Mouse (Mus musculus): Measurements from ENCODE around the gene Pik3c2b. TPM values are rescaled to one million over a fixed set of nuclear protein-coding genes. Genes with fewer than 3 reads are reported as not detected.

Pik3c2b gene
- total RNA-seq, 2 experiments from 2014 or later, result 13.2 to 17.7 TPM

GRCm38 (mm10) chr1:133132388-133133326 is 87.2 kb downstream of the Pik3c2b start:
- intact Hi-C loops (cut with DNase I), result loop anchor here (5.0 kb wide), 1 partner anchor 480 kb away; the partner anchor contains the start of gene Snrpe
- DNase-seq (ENCODE audit: extremely low spot score in 1 of 2, low spot score in 2 of 2), result no peak
- no peak for TF ChIP-seq CTCF (IDR thresholded peaks at IDR 0.05)
- Histone ChIP-seq H3K4me3 (peak overlapping the region; percentile 75), H3K27ac (peak overlapping the region; percentile 94)

- H3K4me3 ChIP-seq, result peak overlapping the region; percentile 75
- no peak for DNase-seq (ENCODE audit: extremely low spot score in 1 of 2, low spot score in 2 of 2)
- TF ChIP-seq CTCF (IDR thresholded peaks at IDR 0.05), result no peak
- H3K27ac ChIP-seq, result peak overlapping the region; percentile 72; the same call in 1 of the 2 replicates
- intact Hi-C loops (cut with DNase I), result loop anchor here (5.0 kb wide), 1 partner anchor 479 kb away; the partner anchor contains the start of gene Snrpe
Observed at GRCm38 (mm10) chr1:133133425-133133824, 88.0 kb downstream of the Pik3c2b start.

- DNase-seq (ENCODE audit: extremely low spot score in 1 of 2, low spot score in 2 of 2), result no peak
- TF ChIP-seq CTCF (IDR thresholded peaks at IDR 0.05), result no peak
- intact Hi-C loops (cut with DNase I), result loop anchor here (5.0 kb wide), 1 partner anchor 478 kb away; the partner anchor contains the start of gene Snrpe
- H3K4me3 ChIP-seq, result peak overlapping the region; percentile 75
- 0 out of 2 replicates have a peak overlapping the region, but pooled peaks have one; percentile 21 for H3K27ac ChIP-seq
Observed at GRCm38 (mm10) chr1:133134071-133134470, 88.6 kb downstream of the Pik3c2b start.

GRCm38 (mm10) chr1:133134881-133135280 is 89.4 kb downstream of the Pik3c2b start:
- intact Hi-C loops (cut with DNase I), result loop anchor here (5.0 kb wide), 1 partner anchor 477 kb away; the partner anchor contains the start of gene Snrpe
- TF ChIP-seq CTCF (IDR thresholded peaks at IDR 0.05), result no peak
- Histone ChIP-seq H3K27ac (no peak overlapping the region), H3K4me3 (peak overlapping the region; percentile 75)
- DNase-seq (ENCODE audit: extremely low spot score in 1 of 2, low spot score in 2 of 2), result no peak

GRCm38 (mm10) chr1:133135808-133136207 is 90.3 kb downstream of the Pik3c2b start:
- Histone ChIP-seq H3K27ac (no peak overlapping the region), H3K4me3 (peak overlapping the region; percentile 75)
- DNase-seq (ENCODE audit: extremely low spot score in 1 of 2, low spot score in 2 of 2), result no peak
- TF ChIP-seq CTCF (IDR thresholded peaks at IDR 0.05), result no peak
- intact Hi-C loops (cut with DNase I), result no loop called here

- DNase-seq (ENCODE audit: extremely low spot score in 1 of 2, low spot score in 2 of 2), result no peak
- intact Hi-C loops (cut with DNase I), result no loop called here
- TF ChIP-seq CTCF (IDR thresholded peaks at IDR 0.05), result no peak
- Histone ChIP-seq H3K27ac (no peak overlapping the region), H3K4me3 (no peak overlapping the region)
Observed at GRCm38 (mm10) chr1:133138401-133138800, 92.9 kb downstream of the Pik3c2b start.

- Histone ChIP-seq H3K4me3 (no peak overlapping the region), H3K27ac (no peak overlapping the region)
- peak; percentile 96 for TF ChIP-seq CTCF (IDR thresholded peaks at IDR 0.05)
- DNase-seq (ENCODE audit: extremely low spot score in 1 of 2, low spot score in 2 of 2), result peak in 1 of 2 experiments; percentile 38
- intact Hi-C loops (cut with DNase I), result loop anchor here (1.0 to 5.0 kb wide), 3 partner anchors 161 to 466 kb away; partner anchors contain the start of genes Ren1 and Snrpe
Observed at GRCm38 (mm10) chr1:133146014-133147009, 100.8 kb downstream of the Pik3c2b start.

- DNase-seq (ENCODE audit: extremely low spot score in 1 of 2, low spot score in 2 of 2), result no peak
- no peak overlapping the region for H3K4me3 ChIP-seq
- no peak overlapping the region for H3K27ac ChIP-seq
- intact Hi-C loops (cut with DNase I), result loop anchor here (5.0 kb wide), 2 partner anchors 205 to 465 kb away; partner anchors contain the start of genes Ren1 and Snrpe
- no peak for TF ChIP-seq CTCF (IDR thresholded peaks at IDR 0.05)
Observed at GRCm38 (mm10) chr1:133147324-133147723, 101.9 kb downstream of the Pik3c2b start.

GRCm38 (mm10) chr1:133148122-133148521 is 102.7 kb downstream of the Pik3c2b start:
- TF ChIP-seq CTCF (IDR thresholded peaks at IDR 0.05), result no peak
- no peak for DNase-seq (ENCODE audit: extremely low spot score in 1 of 2, low spot score in 2 of 2)
- H3K4me3 ChIP-seq, result no peak overlapping the region
- H3K27ac ChIP-seq, result no peak overlapping the region
- intact Hi-C loops (cut with DNase I), result loop anchor here (5.0 kb wide), 2 partner anchors 204 to 464 kb away; partner anchors contain the start of genes Ren1 and Snrpe

- DNase-seq (ENCODE audit: extremely low spot score in 1 of 2, low spot score in 2 of 2), result no peak
- intact Hi-C loops (cut with DNase I), result no loop called here
Observed at GRCm38 (mm10) chr1:133150556-133150955, 105.1 kb downstream of the Pik3c2b start.

GRCm38 (mm10) chr1:133152213-133152612 is 106.7 kb downstream of the Pik3c2b start:
- no peak overlapping the region for H3K4me3 ChIP-seq
- TF ChIP-seq CTCF (IDR thresholded peaks at IDR 0.05), result no peak
- no peak for DNase-seq (ENCODE audit: extremely low spot score in 1 of 2, low spot score in 2 of 2)
- intact Hi-C loops (cut with DNase I), result no loop called here
- H3K27ac ChIP-seq, result no peak overlapping the region; the same call in 1 of the 2 replicates

More at GRCm38 (mm10) chr1:133150556-133150955, 105.1 kb downstream of the Pik3c2b start:
- Histone ChIP-seq H3K27ac (no peak overlapping the region), H3K4me3 (no peak overlapping the region)
- TF ChIP-seq CTCF (IDR thresholded peaks at IDR 0.05), result no peak
